Mouse (Mus musculus): ENCODE results near the gene Tmem56.

DNA sequence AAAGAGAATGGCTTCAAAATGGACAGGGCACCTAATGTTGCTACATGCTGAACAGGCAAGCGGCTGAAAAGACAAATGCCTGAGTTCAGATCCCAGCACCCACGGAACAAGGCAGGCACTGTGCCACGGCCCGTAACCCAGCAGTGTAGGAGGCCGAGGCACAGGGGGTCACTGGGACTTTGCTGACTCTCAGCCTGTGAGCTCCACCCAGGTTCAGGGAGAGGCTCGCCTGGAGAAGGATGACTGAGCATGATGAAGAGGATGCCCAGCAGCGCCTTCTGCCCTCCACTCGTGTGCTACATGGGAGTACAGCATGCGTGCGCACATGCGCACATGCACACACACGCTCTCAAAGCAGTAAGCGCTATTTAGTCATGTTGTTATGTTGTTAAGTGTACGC is 3.2 kb downstream of the Tmem56 start:
- no peak for TF ChIP-seq GATA1 (IDR thresholded peaks at IDR 0.05; ENCODE audit: borderline replicate concordance, low read length)
- no peak for TF ChIP-seq FLI1 (IDR thresholded peaks at IDR 0.05; ENCODE audit: low read length)
